Mouse (Mus musculus): ENCODE data around the gene Lmo3.

The Lmo3 gene

DNA sequence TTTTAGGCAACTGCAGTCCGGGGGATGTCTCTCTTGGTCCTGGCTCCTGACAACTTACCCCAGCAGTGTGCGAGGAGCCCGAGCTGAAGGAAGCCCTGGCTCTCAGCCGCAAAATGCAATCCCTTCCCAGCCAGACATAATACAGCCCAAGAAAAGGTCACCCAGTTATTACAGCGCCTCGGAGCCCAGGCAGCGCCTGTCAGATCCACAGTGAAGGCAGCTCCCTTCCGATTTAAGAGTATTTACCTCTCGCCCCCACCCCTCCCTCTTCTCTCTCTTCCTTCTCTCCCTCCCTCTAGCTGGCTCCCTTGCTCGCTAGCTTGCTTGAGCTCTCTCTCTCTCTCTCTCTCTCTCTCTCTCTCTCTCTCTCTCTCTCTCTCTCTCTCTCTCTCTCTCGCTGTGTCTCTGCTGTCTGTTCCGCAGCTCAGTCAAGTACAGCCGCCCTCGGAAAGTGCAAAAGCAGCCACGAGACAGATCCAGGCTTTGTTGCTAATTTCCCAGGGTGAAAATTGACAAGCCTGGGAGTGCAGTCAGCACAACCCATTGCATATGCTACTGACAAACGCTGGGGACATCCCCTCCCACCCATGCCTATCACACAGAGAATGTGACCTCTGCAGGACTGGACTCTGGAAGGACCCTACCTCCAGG, 159.0 kb downstream of the Lmo3 start:
- DNase-seq (ENCODE audit: low spot score in 2 of 2): no peak

DNA sequence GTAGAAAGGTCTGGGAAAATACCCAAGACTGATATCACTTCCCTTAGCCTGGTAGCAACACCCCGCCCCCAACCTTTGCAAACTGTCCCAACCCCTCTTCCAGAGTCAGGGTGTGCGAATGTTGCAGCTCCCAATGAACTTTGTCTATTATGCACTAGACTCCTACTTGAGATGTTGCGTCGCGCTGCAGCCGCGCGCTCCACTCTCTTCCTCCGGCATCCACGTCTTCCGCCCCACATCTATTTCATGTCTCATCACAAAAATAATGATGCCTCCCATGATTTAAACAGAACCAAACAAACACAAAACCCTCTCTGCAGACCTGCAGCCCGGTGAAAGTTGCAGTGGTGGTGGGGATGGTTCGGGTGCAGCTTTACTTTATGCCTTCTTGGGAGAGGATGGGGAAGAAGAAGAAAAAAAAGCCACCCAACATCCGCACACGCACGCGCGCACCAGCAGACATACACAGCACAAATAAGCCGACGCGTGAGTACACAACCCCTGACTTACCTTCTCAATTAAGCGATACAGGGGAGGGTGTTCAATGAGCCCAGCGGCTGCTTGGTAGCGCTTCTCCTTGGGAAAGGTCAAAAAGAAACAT, 159.7 kb downstream of the Lmo3 start:
- DNase-seq (ENCODE audit: low spot score in 2 of 2): no peak

DNA sequence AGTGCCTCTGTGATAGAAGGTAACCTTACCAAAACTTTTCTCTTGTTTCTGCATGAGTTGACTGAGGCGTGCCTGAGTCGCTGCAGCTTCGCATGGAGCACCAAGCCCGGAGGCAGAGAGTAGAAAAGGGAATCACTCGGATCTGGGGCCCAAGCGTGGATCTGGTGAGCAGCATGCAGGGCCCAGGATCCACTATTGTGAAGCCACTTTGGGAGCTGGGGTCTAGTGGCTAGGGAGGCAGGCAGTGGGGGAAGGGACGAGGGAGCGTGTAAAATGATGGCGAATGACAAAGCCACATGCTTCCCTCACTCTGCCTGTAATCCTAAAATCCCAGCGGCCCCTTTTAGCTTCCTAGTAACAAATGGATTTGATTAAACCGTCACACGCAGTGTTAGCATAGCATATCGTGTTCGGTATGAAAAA, 160.6 kb downstream of the Lmo3 start:
- no peak for DNase-seq (ENCODE audit: low spot score in 2 of 2)

- no peak for DNase-seq (ENCODE audit: low spot score in 2 of 2)
These were observed 161.3 kb downstream of the Lmo3 start for GRCm38 (mm10) chr6:138420536-138420891.

GRCm38 (mm10) chr6:138419871-138420535, 161.8 kb downstream of the Lmo3 start:
- no peak for DNase-seq (ENCODE audit: low spot score in 2 of 2)

GRCm38 (mm10) chr6:138412075-138412474, 169.7 kb downstream of the Lmo3 start:
- DNase-seq (ENCODE audit: low spot score in 2 of 2): no peak

DNA sequence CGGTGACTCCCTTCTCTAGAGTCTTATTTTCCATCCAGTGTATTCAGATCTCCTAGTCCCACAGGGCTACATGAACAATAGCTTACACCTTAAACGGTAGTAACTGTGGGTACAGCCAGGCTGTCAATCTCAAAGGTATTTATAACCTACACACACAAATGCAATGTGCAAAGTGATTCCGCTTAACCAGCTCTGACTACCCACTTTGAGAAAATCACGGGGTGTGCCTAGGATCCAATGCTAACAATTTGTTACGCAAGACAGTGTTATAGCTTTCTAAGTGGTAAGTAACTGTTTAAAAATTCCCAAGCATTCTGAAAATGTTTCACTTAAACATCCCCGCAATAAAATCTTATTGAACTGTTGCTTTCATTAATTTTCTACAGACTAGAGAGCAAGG, 179.7 kb downstream of the Lmo3 start:
- DNase-seq (ENCODE audit: low spot score in 2 of 2): no peak

GRCm38 (mm10) chr6:138398836-138399235, 182.9 kb downstream of the Lmo3 start:
- DNase-seq (ENCODE audit: low spot score in 2 of 2): no peak

- no peak for DNase-seq (ENCODE audit: low spot score in 2 of 2)
These were observed 190.7 kb downstream of the Lmo3 start for GRCm38 (mm10) chr6:138391085-138391484.

GRCm38 (mm10) chr6:138388168-138388936, 193.4 kb downstream of the Lmo3 start:
- no peak for DNase-seq (ENCODE audit: low spot score in 2 of 2)

DNA sequence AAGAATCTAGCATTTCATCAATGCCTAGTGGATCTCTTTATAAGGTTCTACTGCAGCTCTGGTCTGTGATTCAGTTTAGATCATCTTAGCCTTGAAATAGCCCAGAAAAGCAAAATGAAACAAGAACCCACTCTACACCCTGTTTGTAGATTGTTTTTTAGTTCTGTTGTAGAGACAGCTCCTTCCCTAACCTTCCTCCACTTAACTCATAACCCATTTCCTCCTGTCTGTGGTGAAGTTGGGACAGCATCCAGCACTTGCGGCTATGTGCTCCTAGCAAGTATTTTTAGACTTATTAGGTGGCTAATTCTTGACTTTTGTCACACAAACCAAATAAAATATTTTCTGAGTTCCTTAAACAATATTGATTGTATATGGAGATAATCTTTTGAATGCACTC, 198.6 kb downstream of the Lmo3 start:
- no peak for DNase-seq (ENCODE audit: low spot score in 2 of 2)

- no peak for DNase-seq (ENCODE audit: low spot score in 2 of 2)
These were observed 210.6 kb downstream of the Lmo3 start for GRCm38 (mm10) chr6:138371176-138371575.

DNA sequence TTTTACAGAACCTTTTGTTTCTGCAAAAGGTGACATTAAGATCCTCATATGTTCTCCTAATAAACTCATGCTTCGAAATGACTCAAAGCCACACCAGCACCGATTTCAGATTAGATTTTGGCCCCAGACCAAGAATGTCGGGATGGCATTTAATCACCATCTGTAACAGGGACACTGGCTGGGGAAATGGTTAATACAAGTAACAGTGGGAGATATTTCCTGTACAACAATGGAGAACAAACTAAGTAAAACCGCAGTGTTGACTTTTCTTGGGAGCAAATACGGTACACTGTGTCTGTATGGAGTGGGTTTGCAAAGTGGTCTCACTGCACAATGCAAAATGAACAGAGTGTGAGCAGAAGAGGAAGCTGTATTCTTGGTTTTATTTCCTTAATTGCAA, 217.7 kb downstream of the Lmo3 start:
- DNase-seq (ENCODE audit: low spot score in 2 of 2): no peak

DNA sequence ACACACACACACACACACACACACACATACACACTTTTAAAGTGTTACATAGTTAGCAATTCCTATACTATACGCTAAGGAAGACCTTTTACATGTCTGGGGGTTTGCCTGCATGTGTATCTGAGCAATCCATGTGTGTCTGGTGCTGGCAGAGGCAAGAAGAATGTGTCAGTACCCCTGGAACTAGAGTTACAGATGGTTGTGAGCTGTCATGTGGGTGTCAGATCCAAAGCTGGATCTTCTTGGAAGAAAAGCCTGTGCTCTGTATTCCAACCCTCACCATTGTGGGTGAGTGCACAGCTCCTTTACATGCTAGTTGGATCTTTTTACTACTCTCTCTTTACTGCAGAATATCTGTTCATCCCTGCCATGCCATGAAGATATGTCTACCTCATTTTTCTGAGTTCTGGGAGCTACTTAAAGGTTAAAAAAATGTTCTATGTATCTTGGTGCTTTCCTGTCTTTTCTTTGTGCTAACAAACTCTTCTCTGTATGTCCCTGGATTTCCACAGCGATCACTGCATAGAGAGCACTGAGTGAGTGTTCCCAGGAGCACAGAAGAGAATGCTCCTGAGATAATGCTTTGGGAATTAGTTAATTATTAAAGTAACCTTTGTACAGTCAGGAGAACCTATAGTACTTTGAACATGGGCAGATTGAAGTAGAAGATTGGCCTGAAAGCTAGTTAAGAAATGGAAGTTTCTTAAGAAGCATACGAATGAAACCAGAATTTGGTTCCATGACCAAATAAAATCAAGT, 231.0 kb downstream of the Lmo3 start:
- no peak for DNase-seq (ENCODE audit: low spot score in 2 of 2)

GRCm38 (mm10) chr6:138346558-138346957, 235.2 kb downstream of the Lmo3 start:
- DNase-seq (ENCODE audit: low spot score in 2 of 2): no peak

DNA sequence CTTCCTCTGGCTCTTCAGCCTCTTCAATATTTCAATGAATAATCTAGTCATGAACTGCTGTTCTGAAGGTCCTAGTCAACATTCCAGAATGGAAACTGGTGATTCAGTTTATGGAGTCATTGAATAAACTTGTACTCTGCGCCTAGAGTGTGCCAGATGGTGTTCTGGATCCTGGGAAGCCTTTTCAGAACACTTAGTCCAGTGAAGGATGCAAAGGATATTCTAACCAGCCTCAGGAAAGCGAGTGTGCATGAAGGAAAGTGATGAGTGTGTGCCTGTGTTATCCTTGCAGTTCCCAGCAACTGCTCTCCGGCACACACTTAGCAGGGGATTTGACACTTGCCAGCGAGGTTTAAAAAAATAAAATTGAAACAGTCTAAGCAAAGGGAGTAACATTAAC, 245.9 kb downstream of the Lmo3 start:
- no peak for DNase-seq (ENCODE audit: low spot score in 2 of 2)

GRCm38 (mm10) chr6:138333991-138334390, 247.8 kb downstream of the Lmo3 start:
- DNase-seq (ENCODE audit: low spot score in 2 of 2): no peak

GRCm38 (mm10) chr6:138325744-138326400, 255.9 kb downstream of the Lmo3 start:
- peak in 1 of 2 experiments; percentile 6 for DNase-seq (ENCODE audit: low spot score in 2 of 2)

GRCm38 (mm10) chr6:138325145-138325544, 256.6 kb downstream of the Lmo3 start:
- no peak for DNase-seq (ENCODE audit: low spot score in 2 of 2)

DNA sequence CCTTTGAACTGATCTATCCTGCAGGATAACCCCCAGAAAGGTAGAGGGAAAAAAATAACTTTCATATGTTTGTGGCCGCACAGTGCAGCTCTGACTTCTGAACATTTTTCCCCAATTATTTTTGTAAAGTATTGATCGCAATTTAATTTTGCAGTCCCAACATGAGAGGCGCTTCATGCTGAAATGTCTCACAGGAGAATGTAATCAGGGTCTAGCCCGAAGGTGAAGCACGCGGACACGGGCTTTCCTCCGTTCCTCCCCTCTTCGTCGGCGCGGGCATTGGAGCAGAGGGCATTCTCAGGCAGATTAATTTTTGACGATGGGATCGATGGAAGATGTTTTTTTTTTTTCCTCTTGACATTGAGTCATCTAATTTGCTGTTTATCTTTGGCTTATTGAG, 258.4 kb downstream of the Lmo3 start:
- no peak for DNase-seq (ENCODE audit: low spot score in 2 of 2)

- no peak for DNase-seq (ENCODE audit: low spot score in 2 of 2)
These were observed 261.5 kb downstream of the Lmo3 start for GRCm38 (mm10) chr6:138320190-138320737.

Measured in heart, adult 9 months (tissue).